Mouse (Mus musculus) MEL (cell line): ENCODE measurements around the gene Ifnar2. TPM values are rescaled to one million over a fixed set of nuclear protein-coding genes. Genes with fewer than 3 reads are reported as not detected.

Source experiments
- DNase-seq: peaks from one replicate; pipeline ENCODE4 v3.0.0; 2011; ENCODE audit warnings: low read depth, low spot score
- H3K27ac ChIP-seq: 2 replicates; pipeline ENCODE4 v1.5.1; 2012; ENCODE audit warnings: low read depth, mild to moderate bottlenecking, control low read depth, low read length, moderate library complexity; ENCODE audit not compliant: control insufficient read depth
- H3K27me3 ChIP-seq, 2 experiments: fragments of 150-350 bp in 1 of 2; sonication (generic) in 1 of 2; 2 replicates each; pipeline ENCODE4 v1.6.1; 2012; ENCODE audit warnings: low read length in 2 of 2, mild to moderate bottlenecking in 2 of 2, improper control_type of control experiment in 1 of 2, moderate library complexity in 1 of 2; ENCODE audit not compliant: insufficient read depth in 2 of 2, control insufficient read depth in 1 of 2
- H3K36me3 ChIP-seq, 2 experiments: 2 replicates each; pipeline ENCODE4 v1.6.1; 2012 to 2014; ENCODE audit warnings: low read length in 2 of 2, improper control_type of control experiment in 1 of 2, inconsistent platforms in 1 of 2, mild to moderate bottlenecking in 1 of 2; ENCODE audit not compliant: insufficient read depth in 2 of 2, control insufficient read depth in 1 of 2
- H3K4me1 ChIP-seq, 2 experiments: fragments of 150-350 bp in 1 of 2; sonication (generic) in 1 of 2; 2 replicates each; pipeline ENCODE4 v1.6.1; 2012; ENCODE audit warnings: low read length in 2 of 2, improper control_type of control experiment in 1 of 2, mild to moderate bottlenecking in 1 of 2; ENCODE audit not compliant: insufficient read depth in 2 of 2, control insufficient read depth in 1 of 2
- H3K4me3 ChIP-seq, 2 experiments: fragments of 150-350 bp in 1 of 2; sonication (generic) in 1 of 2; 2 replicates each; pipeline ENCODE4 v1.5.1; 2012; ENCODE audit warnings: low read depth in 2 of 2, low read length in 2 of 2, mild to moderate bottlenecking in 2 of 2, moderate library complexity in 2 of 2, control low read depth in 1 of 2, improper control_type of control experiment in 1 of 2; ENCODE audit not compliant: control insufficient read depth in 1 of 2, insufficient read depth in 1 of 2
- H3K79me2 ChIP-seq: 2 replicates; pipeline ENCODE4 v1.6.1; 2012; ENCODE audit warnings: mild to moderate bottlenecking, low read length, moderate library complexity; ENCODE audit not compliant: control insufficient read depth, poor library complexity, insufficient read depth
- H3K9ac ChIP-seq: 2 replicates; pipeline ENCODE4 v1.6.1; 2012; ENCODE audit warnings: low read depth, mild to moderate bottlenecking, control low read depth, low read length, moderate library complexity; ENCODE audit not compliant: control insufficient read depth, poor library complexity, severe bottlenecking
- H3K9me3 ChIP-seq: fragments of 150-350 bp; sonication (generic); replicated peaks from 2 replicates; pipeline ENCODE4 v1.6.1; 2012; ENCODE audit warnings: mild to moderate bottlenecking, low read length, improper control_type of control experiment, moderate library complexity; ENCODE audit not compliant: insufficient read depth
- BHLHE40 ChIP-seq: IDR thresholded peaks from 2 replicates; pipeline ENCODE4 v1.6.1; 2012; ENCODE audit warnings: low read depth, mild to moderate bottlenecking, inconsistent platforms, low read length, improper control_type of control experiment, borderline replicate concordance
- CHD1 ChIP-seq: IDR thresholded peaks from 2 replicates; pipeline ENCODE4 v1.6.1; 2012; ENCODE audit warnings: low read depth, mild to moderate bottlenecking, inconsistent platforms, low read length, improper control_type of control experiment
- CHD2 ChIP-seq: IDR thresholded peaks from 2 replicates; pipeline ENCODE4 v1.6.1; 2011; ENCODE audit warnings: low read length, improper control_type of control experiment
- CTCF ChIP-seq, 3 experiments: IDR thresholded peaks in 2 of 3; conservative IDR thresholded peaks in 1 of 3; 2 replicates each; pipeline ENCODE4 v1.5.1; 2011 to 2012; ENCODE audit warnings: low read length in 3 of 3, low read depth in 2 of 3, mild to moderate bottlenecking in 2 of 3, improper control_type of control experiment in 1 of 3, inconsistent platforms in 1 of 3, mixed read lengths in 1 of 3, moderate library complexity in 1 of 3; ENCODE audit not compliant: control insufficient read depth in 1 of 3, insufficient read depth in 1 of 3, poor library complexity in 1 of 3, severe bottlenecking in 1 of 3
- E2F4 ChIP-seq: IDR thresholded peaks from 2 replicates; pipeline ENCODE4 v1.6.1; 2011; ENCODE audit warnings: low read depth, low read length, improper control_type of control experiment, borderline replicate concordance
- ELF1 ChIP-seq: IDR thresholded peaks from 2 replicates; pipeline ENCODE4 v1.6.1; 2014; ENCODE audit warnings: low read depth, mild to moderate bottlenecking, inconsistent platforms, low read length, improper control_type of control experiment, moderate library complexity
- ETS1 ChIP-seq: IDR thresholded peaks from 2 replicates; pipeline ENCODE4 v1.6.1; 2012; ENCODE audit warnings: low read depth, mild to moderate bottlenecking, inconsistent platforms, low read length, improper control_type of control experiment, moderate library complexity
- GABPA ChIP-seq: IDR thresholded peaks from 2 replicates; pipeline ENCODE4 v1.6.1; 2012; ENCODE audit warnings: low read depth, mild to moderate bottlenecking, inconsistent platforms, low read length, improper control_type of control experiment, moderate library complexity
- GATA1 ChIP-seq: IDR thresholded peaks from 2 replicates; pipeline ENCODE4 v1.6.1; 2011; ENCODE audit warnings: low read depth, low read length, improper control_type of control experiment
- HCFC1 ChIP-seq: IDR thresholded peaks from 2 replicates; pipeline ENCODE4 v1.6.1; 2012; ENCODE audit warnings: low read depth, mild to moderate bottlenecking, inconsistent platforms, low read length, improper control_type of control experiment, moderate library complexity
- JUND ChIP-seq: IDR thresholded peaks from 2 replicates; pipeline ENCODE4 v1.6.1; 2011; ENCODE audit warnings: low read depth, mild to moderate bottlenecking, improper control_type of control experiment, low read length
- KAT2A ChIP-seq: conservative IDR thresholded peaks from 2 replicates; pipeline ENCODE4 v1.6.1; 2012; ENCODE audit warnings: low read depth, low read length, improper control_type of control experiment, inconsistent platforms
- MAFK ChIP-seq: IDR thresholded peaks from 2 replicates; pipeline ENCODE4 v1.6.1; 2011; ENCODE audit warnings: low read depth, mild to moderate bottlenecking, low read length, improper control_type of control experiment, borderline replicate concordance
- MAX ChIP-seq: IDR thresholded peaks from 2 replicates; pipeline ENCODE4 v1.6.1; 2011; ENCODE audit warnings: low read length, improper control_type of control experiment
- MAZ ChIP-seq: IDR thresholded peaks from 2 replicates; pipeline ENCODE4 v1.6.1; 2012; ENCODE audit warnings: low read depth, mild to moderate bottlenecking, inconsistent platforms, low read length, improper control_type of control experiment
- MYC ChIP-seq: IDR thresholded peaks from 2 replicates; pipeline ENCODE4 v1.6.1; 2011; ENCODE audit warnings: low read depth, mild to moderate bottlenecking, low read length, improper control_type of control experiment, moderate library complexity
- NELFE ChIP-seq: IDR thresholded peaks from 2 replicates; pipeline ENCODE4 v1.6.1; 2011; ENCODE audit warnings: low read depth, low read length, improper control_type of control experiment
- NRF1 ChIP-seq: IDR thresholded peaks from 2 replicates; pipeline ENCODE4 v1.6.1; 2014; ENCODE audit warnings: low read depth, mild to moderate bottlenecking, inconsistent platforms, low read length, improper control_type of control experiment, moderate library complexity; ENCODE audit not compliant: poor library complexity, insufficient read depth, severe bottlenecking
- POLR2A ChIP-seq, 2 experiments: IDR thresholded peaks; 2 replicates each; pipeline ENCODE4 v1.6.1; 2011 to 2012; ENCODE audit warnings: low read length in 2 of 2, mild to moderate bottlenecking in 2 of 2, control low read depth in 1 of 2, improper control_type of control experiment in 1 of 2, low read depth in 1 of 2, moderate library complexity in 1 of 2; ENCODE audit not compliant: control insufficient read depth in 1 of 2, insufficient read depth in 1 of 2, poor library complexity in 1 of 2
- POLR2AphosphoS2 ChIP-seq: IDR thresholded peaks from 2 replicates; pipeline ENCODE4 v1.6.1; 2011; ENCODE audit warnings: low read length, improper control_type of control experiment
- RCOR1 ChIP-seq: IDR thresholded peaks from 2 replicates; pipeline ENCODE4 v1.6.1; 2012; ENCODE audit warnings: low read depth, mild to moderate bottlenecking, inconsistent platforms, low read length, improper control_type of control experiment
- SIN3A ChIP-seq: IDR thresholded peaks from 2 replicates; pipeline ENCODE4 v1.6.1; 2012; ENCODE audit warnings: low read length, improper control_type of control experiment, inconsistent platforms
- TAL1 ChIP-seq: IDR thresholded peaks from 2 replicates; pipeline ENCODE4 v1.6.1; 2012; ENCODE audit warnings: mild to moderate bottlenecking, inconsistent platforms, low read length, moderate library complexity, mixed read lengths
- TCF12 ChIP-seq: IDR thresholded peaks from 2 replicates; pipeline ENCODE4 v1.6.1; 2014; ENCODE audit warnings: low read depth, mild to moderate bottlenecking, inconsistent platforms, low read length, improper control_type of control experiment, moderate library complexity
- UBTF ChIP-seq: IDR thresholded peaks from 2 replicates; pipeline ENCODE4 v1.6.1; 2012; ENCODE audit warnings: low read depth, mild to moderate bottlenecking, inconsistent platforms, low read length, improper control_type of control experiment, moderate library complexity, borderline replicate concordance; ENCODE audit not compliant: insufficient read depth
- ZC3H11A ChIP-seq: IDR thresholded peaks from 2 replicates; pipeline ENCODE4 v1.6.1; 2012; ENCODE audit warnings: low read depth, mild to moderate bottlenecking, inconsistent platforms, low read length, improper control_type of control experiment
- ZKSCAN1 ChIP-seq: IDR thresholded peaks from 2 replicates; pipeline ENCODE4 v1.6.1; 2012; ENCODE audit warnings: low read depth, mild to moderate bottlenecking, inconsistent platforms, low read length, improper control_type of control experiment, moderate library complexity
- ZMIZ1 ChIP-seq: IDR thresholded peaks from 2 replicates; pipeline ENCODE4 v1.6.1; 2012; ENCODE audit warnings: low read depth, mild to moderate bottlenecking, inconsistent platforms, low read length, improper control_type of control experiment, moderate library complexity
- ZNF384 ChIP-seq: IDR thresholded peaks from 2 replicates; pipeline ENCODE4 v1.6.1; 2012; ENCODE audit warnings: low read depth, mild to moderate bottlenecking, inconsistent platforms, low read length, improper control_type of control experiment
- polyA plus RNA-seq, 2 experiments: library from polyadenylated mRNA; stranded (reverse) in 1 of 2; unstranded in 1 of 2; fragments of >175 nt in 1 of 2; fragments of >200 nt in 1 of 2; gene quantifications; 2 replicates each; pipeline versions ENCODE4 v1.2.1 to v1.2.4; 2012; ENCODE audit warnings: low replicate concordance in 2 of 2, low read depth in 1 of 2; ENCODE audit not compliant: insufficient read length in 2 of 2, insufficient read depth in 1 of 2, missing spikeins in 1 of 2
- total RNA-seq: library from RNA; depleted of rRNA; stranded (reverse); fragments of 300-350 nt; gene quantifications from 2 replicates; pipeline ENCODE4 v1.2.3, GENCODE M21; 2012

The Ifnar2 gene
- total and polyA plus RNA-seq, 3 experiments: 21.8 to 38.3 TPM; not detected in 1

- no peak overlapping the region for H3K4me3 ChIP-seq
- no peak overlapping the region for H3K27ac ChIP-seq
- no peaks in the 10 kb centered on the region for H3K9me3 ChIP-seq
- TF ChIP-seq ZNF384: no peak
- no peak for TF ChIP-seq CHD2
- no peak for TF ChIP-seq ELF1
- no peak for TF ChIP-seq POLR2A (IDR thresholded peaks at IDR 0.05; ENCODE audit: control insufficient read depth in 1 of 2, insufficient read depth in 1 of 2, low read depth in 1 of 2, low read length in 2 of 2, poor library complexity in 1 of 2)
- TF ChIP-seq MAX: no peak
- TF ChIP-seq SIN3A: no peak
- TF ChIP-seq HCFC1: no peak
- no peak for TF ChIP-seq RCOR1
- no peak for TF ChIP-seq ZMIZ1
- TF ChIP-seq ZKSCAN1: no peak
- no peak for TF ChIP-seq ETS1
- TF ChIP-seq JUND: no peak
- no peak for TF ChIP-seq NELFE
- no peak for TF ChIP-seq CHD1
- TF ChIP-seq KAT2A: no peak
- no peak for TF ChIP-seq TCF12
- no peak for TF ChIP-seq MAFK
- TF ChIP-seq BHLHE40: no peak
- TF ChIP-seq E2F4: no peak
- TF ChIP-seq, all 39 proteins: peak for 0
- Histone ChIP-seq H3K36me3 (peaks cover 2 to 9% of the 10 kb centered on the region in 2 experiments; a peak in 3 of 4 replicates), H3K79me2 (peaks cover 23% of the 10 kb centered on the region), H3K9ac (no peak overlapping the region), H3K4me1 (peaks cover 4 to 10% of the 10 kb centered on the region in 2 experiments), H3K27me3 (no peaks in the 10 kb centered on the region)
- no peak for DNase-seq
Measured at GRCm38 (mm10) chr16:91376701-91377100, 4.1 kb downstream of the Ifnar2 start.

- DNase-seq: no peak
- H3K27ac ChIP-seq: no peak overlapping the region
- H3K4me1 ChIP-seq: peaks cover 10 to 13% of the 10 kb centered on the region in 2 experiments
- H3K9me3 ChIP-seq: no peaks in the 10 kb centered on the region
- no peak overlapping the region for H3K9ac ChIP-seq
- H3K79me2 ChIP-seq: peaks cover 12% of the 10 kb centered on the region
- H3K4me3 ChIP-seq: no peak overlapping the region
- TF ChIP-seq ZNF384 (no peak), RCOR1 (no peak), MAFK (no peak), BHLHE40 (no peak), HCFC1 (no peak), UBTF (no peak), MAZ (no peak), E2F4 (no peak), MYC (no peak), ZC3H11A (no peak), CTCF (IDR thresholded peaks at IDR 0.05 in 2 of 3, conservative IDR thresholded peaks at IDR 0.05 in 1 of 3; ENCODE audit: control insufficient read depth in 1 of 3, insufficient read depth in 1 of 3, low read depth in 2 of 3, low read length in 3 of 3, poor library complexity in 1 of 3, severe bottlenecking in 1 of 3) (no peak), POLR2AphosphoS2 (no peak), CHD1 (no peak), MAX (no peak), GABPA (no peak), TAL1 (no peak), NELFE (no peak), GATA1 (no peak), ZMIZ1 (no peak), NRF1 (no peak)
- peaks cover 3 to 15% of the 10 kb centered on the region in 2 experiments; a peak in 3 of 4 replicates for H3K36me3 ChIP-seq
- H3K27me3 ChIP-seq: no peaks in the 10 kb centered on the region
Measured at GRCm38 (mm10) chr16:91378431-91378986, 5.9 kb downstream of the Ifnar2 start.
